Mouse (Mus musculus) central nervous system, embryonic 11.5 days (tissue): ENCODE data around the gene Vapb. TPM values are rescaled to one million over a fixed set of nuclear protein-coding genes. Genes with fewer than 3 reads are reported as not detected.

ENCODE experiments used
- polyA plus RNA-seq: library from polyadenylated mRNA; depleted of rRNA; stranded (reverse); fragments of >200 nt; gene quantifications from 2 replicates; pipeline ENCODE4 v1.2.3, GENCODE M21; 2012; rRNA removed

The Vapb gene
- polyA plus RNA-seq, result 42.0 and 82.2 TPM in 2 replicates

DNA sequence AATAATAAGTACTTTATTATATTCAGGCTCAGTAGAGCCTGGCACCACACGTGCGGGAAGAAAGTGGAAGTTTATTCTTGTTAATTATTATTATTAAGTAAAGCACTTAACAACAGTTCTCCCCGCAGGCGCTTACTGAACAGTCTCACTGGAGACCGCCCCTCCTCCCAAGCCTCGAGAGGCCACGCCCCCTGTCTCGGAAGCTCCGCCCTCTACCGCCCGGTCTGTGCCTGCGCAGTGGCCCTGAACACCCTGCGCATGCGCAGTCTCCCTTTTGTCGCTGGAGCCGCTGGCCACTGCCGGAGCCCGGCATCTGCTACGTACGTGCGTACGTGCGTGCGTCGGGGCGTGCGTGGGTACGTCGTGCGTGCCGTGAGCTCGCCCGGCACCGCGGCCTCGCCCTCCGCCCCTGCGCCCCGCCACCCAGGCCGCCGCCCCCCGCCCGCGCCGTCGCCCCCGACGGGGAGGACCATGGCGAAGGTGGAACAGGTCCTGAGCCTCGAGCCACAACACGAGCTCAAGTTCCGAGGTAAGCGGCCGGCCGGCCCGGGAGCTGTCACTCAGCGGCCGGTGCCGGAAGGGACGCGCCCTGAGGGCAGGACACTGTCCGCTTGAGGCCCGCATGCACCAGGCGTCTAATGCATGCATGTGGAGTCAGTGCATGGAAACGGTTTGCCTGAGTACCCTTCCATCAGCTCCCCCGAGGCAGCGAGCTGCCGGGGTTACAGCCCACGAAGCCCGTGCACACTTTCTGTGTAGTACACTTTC lies at the start of gene Vapb:
Gene Vapb (plus strand): TSS at position 290 of the 768 bp plus-strand sequence.

DNA sequence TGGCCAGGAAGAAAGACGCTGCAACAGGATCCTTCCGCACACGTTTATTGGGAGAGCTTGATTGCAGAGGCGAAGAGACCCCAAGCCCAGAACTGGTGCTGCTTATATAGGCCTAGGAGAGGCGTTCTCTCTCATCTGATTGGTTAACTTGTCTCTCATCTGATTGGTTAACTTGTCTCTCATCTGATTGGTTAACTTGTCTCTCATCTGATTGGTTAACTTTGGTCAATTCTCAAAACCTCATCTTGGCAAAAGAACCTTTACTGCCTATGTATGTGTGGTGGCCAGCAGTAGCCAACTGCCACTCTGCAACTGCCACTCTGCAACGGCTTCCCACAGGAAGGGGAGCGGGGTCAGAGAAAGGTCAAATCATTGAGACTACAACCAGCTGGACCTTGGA lies 18.2 kb upstream of the Vapb start, which contains the start of gene 1700010B08Rik:
Gene 1700010B08Rik (plus strand): TSS at position 301 of the 400 bp plus-strand sequence.

Other genes with a start within 250 kb of the Vapb start
- gene 1700021F07Rik, start 214.9 kb upstream of the Vapb start, polyA plus RNA-seq, result not detected in 2 replicates
- gene Ankrd60, start 159.1 kb upstream of the Vapb start, polyA plus RNA-seq, result not detected in 2 replicates
- 19.3 and 26.8 TPM in 2 replicates for gene Rab22a, start 77.8 kb upstream of the Vapb start, polyA plus RNA-seq
- gene 1700010B08Rik, start 18.1 kb upstream of the Vapb start, polyA plus RNA-seq, result not detected in 2 replicates